Mouse (Mus musculus) G1E-ER4 (cell line): Measurements from ENCODE around the gene Wfdc5. TPM values are rescaled to one million over a fixed set of nuclear protein-coding genes. Genes with fewer than 3 reads are reported as not detected.

Source experiments
- GATA1 ChIP-seq: IDR thresholded peaks from one replicate; pipeline ENCODE4 v1.8.0; 2012; ENCODE audit warnings: low read length, inconsistent platforms
- polyA plus RNA-seq: library from polyadenylated mRNA; stranded (reverse); fragments of >175 nt; gene quantifications from 2 replicates; pipeline ENCODE4 v1.2.3, GENCODE M21; 2012

Gene Wfdc5
- polyA plus RNA-seq, 1 experiment = not detected

DNA sequence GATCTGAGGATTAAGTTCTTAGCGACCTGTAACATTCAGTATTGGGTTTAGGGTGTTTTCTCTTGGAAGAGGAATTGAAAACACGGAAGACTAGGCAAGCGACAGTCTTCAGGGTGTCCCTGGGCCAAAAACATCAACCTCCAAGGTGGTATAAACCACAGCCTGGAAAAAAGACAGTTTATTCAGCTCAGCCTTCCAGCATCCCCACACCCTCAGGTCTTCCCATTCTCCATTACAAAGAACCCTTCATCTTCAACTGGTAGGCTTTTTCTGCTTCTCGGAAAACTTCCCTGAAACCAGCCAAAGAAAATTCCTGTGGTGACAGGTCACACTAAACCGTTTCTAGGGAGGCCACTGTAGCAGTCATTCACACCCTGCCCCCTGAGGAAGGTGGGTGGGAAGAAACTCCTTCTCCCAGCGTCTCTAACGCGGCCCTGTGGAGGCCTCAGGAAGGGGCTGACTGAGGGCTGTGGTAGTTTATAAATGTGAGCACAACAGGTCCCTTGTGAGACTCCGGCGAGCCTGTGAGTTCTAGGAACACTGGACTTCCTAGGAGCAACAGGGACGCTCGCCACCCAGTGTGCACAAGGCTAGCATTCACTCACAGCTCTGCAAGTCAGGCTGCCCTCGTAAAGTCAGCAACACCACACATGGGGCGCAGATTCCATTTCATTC is 32.3 kb downstream of the Wfdc5 start:
- TF ChIP-seq GATA1 = no peak

GRCm38 (mm10) chr2:164146556-164146955 is 36.0 kb downstream of the Wfdc5 start:
- no peak for TF ChIP-seq GATA1

- no peak for TF ChIP-seq GATA1
These were observed 38.0 kb downstream of the Wfdc5 start for GRCm38 (mm10) chr2:164144541-164144940.

DNA sequence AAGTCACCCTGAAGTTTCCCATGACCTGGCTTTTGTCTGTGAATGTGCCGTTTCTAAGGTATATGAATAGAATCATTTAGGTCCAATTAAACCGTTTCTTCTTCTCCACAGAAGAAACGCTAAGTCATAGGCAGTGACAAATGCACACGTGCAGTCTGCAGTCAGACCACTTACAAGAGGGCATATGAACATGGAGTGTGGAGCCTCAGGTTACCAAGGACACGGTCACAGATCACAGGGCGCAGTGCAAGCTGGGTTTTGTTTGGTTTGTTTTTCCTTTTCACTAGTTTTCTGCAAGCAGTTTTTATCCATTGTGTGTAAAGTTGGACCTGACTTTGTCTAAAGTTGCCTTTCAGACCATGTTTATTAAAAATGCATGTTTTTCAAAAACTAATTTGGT is 38.5 kb downstream of the Wfdc5 start:
- no peak for TF ChIP-seq GATA1

DNA sequence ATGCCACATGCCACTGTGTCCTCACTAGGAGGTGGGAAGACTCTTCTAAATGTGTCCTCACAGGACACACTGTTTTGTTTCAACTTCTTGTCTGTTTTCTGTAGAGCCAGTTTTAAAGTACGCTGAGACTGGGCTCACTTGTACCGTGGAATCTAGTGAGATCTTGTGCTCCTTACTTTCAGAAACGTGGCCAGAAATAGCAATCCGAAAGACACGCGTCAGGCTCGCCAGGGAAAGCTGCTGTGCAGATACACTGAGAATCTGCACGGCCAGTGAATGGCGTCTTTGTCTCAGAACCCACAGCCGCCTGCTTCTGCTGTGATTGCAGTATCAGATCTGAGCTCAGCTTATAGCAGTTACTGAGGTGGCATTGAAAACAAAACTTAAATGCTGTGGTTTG is 40.5 kb downstream of the Wfdc5 start:
- no peak for TF ChIP-seq GATA1

DNA sequence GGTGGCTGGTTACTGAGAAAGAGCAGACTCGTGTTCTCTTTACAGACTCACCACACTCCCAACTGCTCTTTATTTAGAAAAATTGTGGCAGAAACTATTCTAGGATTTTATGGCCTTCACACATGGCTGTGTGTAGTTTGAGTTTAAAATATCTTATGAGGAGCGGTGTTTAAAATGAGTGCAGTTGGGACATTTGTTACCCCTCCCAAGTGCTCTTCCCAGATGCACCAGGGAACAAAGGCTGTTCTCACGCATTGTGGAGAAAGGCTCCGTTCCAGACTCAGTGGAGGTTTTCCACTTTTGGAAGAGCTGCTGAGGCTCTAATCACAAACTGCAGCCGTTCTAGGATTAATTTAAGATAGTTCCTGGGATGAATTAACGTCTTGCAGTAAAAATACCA is 44.8 kb downstream of the Wfdc5 start:
- TF ChIP-seq GATA1 = no peak

DNA sequence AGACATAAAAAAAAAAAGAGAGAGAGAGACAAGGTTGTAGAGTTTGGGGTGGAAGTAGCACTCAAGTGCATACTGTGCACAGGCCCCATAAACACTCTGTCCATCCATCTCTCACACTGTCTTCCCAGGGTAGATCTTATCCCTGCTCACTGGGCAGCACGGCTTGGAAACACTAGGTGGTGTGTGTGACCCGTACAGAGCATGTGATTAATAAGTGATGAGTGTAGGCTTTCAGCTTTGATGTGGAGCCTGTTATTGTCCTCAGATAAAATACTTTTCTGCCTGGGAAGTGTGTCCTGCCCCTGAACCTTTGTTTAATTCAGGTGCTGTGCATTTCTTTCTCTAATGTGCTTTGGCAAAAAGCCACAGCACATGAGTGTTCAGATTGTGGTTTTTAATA is 46.1 kb downstream of the Wfdc5 start:
- TF ChIP-seq GATA1 = no peak

GRCm38 (mm10) chr2:164135367-164135766 is 47.2 kb downstream of the Wfdc5 start:
- TF ChIP-seq GATA1 = no peak

DNA sequence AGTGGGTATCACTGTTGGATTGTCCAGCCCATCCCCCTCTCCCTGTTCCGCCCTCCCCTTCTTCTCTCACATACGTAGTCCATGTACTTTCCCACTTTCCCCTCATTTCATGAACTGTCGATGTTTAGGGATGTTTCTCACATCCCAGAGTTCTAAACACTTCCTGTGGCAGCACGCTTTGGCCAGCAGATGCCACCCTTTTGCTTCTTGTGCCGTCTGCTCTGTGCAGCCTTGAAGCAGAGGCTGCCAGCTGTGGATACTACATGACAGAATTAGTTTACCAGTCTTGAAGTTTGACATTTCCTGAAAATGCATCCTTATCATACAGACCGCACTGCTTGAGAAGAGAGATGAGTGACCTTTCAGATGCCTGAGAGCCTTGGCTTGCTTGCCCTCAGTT is 48.0 kb downstream of the Wfdc5 start:
- no peak for TF ChIP-seq GATA1

DNA sequence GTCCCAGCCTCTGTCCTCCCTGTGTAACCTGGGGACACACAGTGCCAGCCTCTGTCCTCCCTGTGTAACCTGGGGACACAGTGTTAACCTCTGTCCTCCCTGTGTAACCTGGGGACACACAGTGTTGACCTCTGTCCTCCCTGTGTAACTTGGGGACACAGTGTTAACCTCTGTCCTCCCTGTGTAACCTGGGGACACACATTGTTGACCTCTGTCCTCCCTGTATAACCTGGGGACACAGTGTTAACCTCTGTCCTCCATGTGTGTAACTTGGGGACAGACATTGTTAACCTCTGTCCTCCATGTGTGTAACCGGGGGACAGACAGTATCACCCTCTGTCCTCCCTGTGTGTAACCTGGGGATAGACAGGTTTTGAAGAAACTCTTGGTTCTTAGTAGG is 51.0 kb downstream of the Wfdc5 start:
- no peak for TF ChIP-seq GATA1

DNA sequence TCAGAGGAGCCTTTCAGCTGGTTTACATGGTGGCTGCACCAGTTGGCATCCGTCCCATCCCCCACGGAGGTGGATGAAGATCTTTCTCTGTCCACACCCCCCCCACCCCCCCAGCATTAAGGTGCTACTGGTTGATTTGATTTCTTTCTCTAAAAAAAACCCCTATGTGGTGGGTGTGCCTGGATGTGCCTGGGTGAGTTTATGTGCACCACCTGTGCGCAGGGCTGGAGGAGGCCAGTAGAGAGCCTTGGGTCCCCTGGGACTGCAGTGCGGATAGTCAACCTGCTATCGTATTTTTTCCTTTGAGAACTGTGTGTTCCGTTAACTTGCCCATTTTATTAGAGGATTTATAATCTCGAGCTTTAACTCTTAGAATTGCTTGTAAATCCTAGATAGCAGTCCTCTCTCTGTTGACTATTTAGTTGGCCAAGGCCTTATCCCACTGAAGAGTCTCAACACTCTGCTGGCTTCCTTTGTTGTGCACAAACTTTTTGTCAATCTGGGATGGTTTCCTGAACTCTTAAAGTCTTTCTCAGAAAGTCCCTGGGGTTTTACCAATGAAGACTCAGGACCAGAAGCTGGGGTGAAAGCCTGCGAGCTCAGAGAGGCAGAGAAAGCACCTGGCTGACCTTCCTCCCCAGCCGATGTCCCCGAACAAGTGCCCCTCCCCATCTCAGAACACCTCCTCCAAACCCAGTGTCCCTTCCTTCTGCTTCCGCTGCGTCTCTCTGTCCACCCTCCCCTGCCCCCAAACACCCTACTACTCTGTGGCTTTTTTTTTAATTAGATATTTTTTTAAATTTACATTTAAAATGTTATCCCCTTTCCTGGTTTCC is 53.7 kb downstream of the Wfdc5 start:
- TF ChIP-seq GATA1 = no peak

GRCm38 (mm10) chr2:164127297-164127696 is 55.2 kb downstream of the Wfdc5 start:
- no peak for TF ChIP-seq GATA1

- TF ChIP-seq GATA1 = no peak
These were observed 56.0 kb downstream of the Wfdc5 start for GRCm38 (mm10) chr2:164126533-164126955.

Other genes with a start within 250 kb of the Wfdc5 start
- gene Ywhab, start 187.8 kb downstream of the Wfdc5 start, polyA plus RNA-seq = 84.7 and 105 TPM in 2 replicates
- gene Pabpc1l, start 157.3 kb downstream of the Wfdc5 start, polyA plus RNA-seq = 0.06 and 0.14 TPM in 2 replicates
- gene Stk4, start 112.4 kb downstream of the Wfdc5 start, polyA plus RNA-seq = 38.3 and 60.7 TPM in 2 replicates
- gene Tomm34, start 111.6 kb downstream of the Wfdc5 start, polyA plus RNA-seq = 27.7 and 33.2 TPM in 2 replicates
- not detected in 2 replicates for gene Kcns1, start 11.6 kb downstream of the Wfdc5 start, polyA plus RNA-seq
- not detected in 2 replicates for gene Wfdc12, start 7.9 kb upstream of the Wfdc5 start, polyA plus RNA-seq
- gene Wfdc15a, start 17.4 kb upstream of the Wfdc5 start, polyA plus RNA-seq = not detected in 2 replicates
- not detected in 2 replicates for gene Wfdc15b, start 38.9 kb upstream of the Wfdc5 start, polyA plus RNA-seq
- gene Svs2, start 55.7 kb upstream of the Wfdc5 start, polyA plus RNA-seq = not detected in 2 replicates
- gene Svs3b, start 73.9 kb upstream of the Wfdc5 start, polyA plus RNA-seq = not detected in 2 replicates
- not detected in 2 replicates for gene Svs4, start 95.7 kb upstream of the Wfdc5 start, polyA plus RNA-seq
- not detected in 2 replicates for gene Svs3a, start 106.5 kb upstream of the Wfdc5 start, polyA plus RNA-seq
- not detected in 2 replicates for gene Svs6, start 134.0 kb upstream of the Wfdc5 start, polyA plus RNA-seq
- gene Svs5, start 150.0 kb upstream of the Wfdc5 start, polyA plus RNA-seq = not detected in 2 replicates
- not detected in 2 replicates for gene Slpi, start 206.4 kb upstream of the Wfdc5 start, polyA plus RNA-seq
- gene Rbpjl, start 220.4 kb upstream of the Wfdc5 start, polyA plus RNA-seq = not detected in 2 replicates
- not detected in 2 replicates for gene Matn4, start 222.4 kb upstream of the Wfdc5 start, polyA plus RNA-seq